Mouse (Mus musculus) left cerebral cortex, postnatal 4 days (tissue): ENCODE data around the gene Csrnp3. TPM values are rescaled to one million over a fixed set of nuclear protein-coding genes. Genes with fewer than 3 reads are reported as not detected.

Source experiments
- total RNA-seq, 2 experiments: library from RNA; stranded (reverse); gene quantifications; 2 replicates each; pipeline ENCODE4 v1.2.3; 2021

Csrnp3 gene
- total RNA-seq, 2 experiments from 2014 or later = 138 to 149 TPM

Other genes starting within 250 kb of the Csrnp3 start
- 100 to 1,000 TPM; 227 TPM for gene Scn2a, start 225.0 kb upstream of the Csrnp3 start, total RNA-seq